Mouse (Mus musculus) MEL (cell line): ENCODE measurements at regions not wholly inside any gene's neighbourhood (a gene's known extent, or its start where the extent isn't known, plus 50 kb on each side); places are given as distances from the start of the nearest gene placed in this dataset.

Source experiments
- CTCF ChIP-seq, 3 experiments: IDR thresholded peaks in 2 of 3; conservative IDR thresholded peaks in 1 of 3; 2 replicates each; pipeline ENCODE4 v1.5.1; 2011 to 2012; ENCODE audit warnings: low read length in 3 of 3, low read depth in 2 of 3, mild to moderate bottlenecking in 2 of 3, improper control_type of control experiment in 1 of 3, inconsistent platforms in 1 of 3, mixed read lengths in 1 of 3, moderate library complexity in 1 of 3; ENCODE audit not compliant: control insufficient read depth in 1 of 3, insufficient read depth in 1 of 3, poor library complexity in 1 of 3, severe bottlenecking in 1 of 3
- E2F4 ChIP-seq: IDR thresholded peaks from 2 replicates; pipeline ENCODE4 v1.6.1; 2011; ENCODE audit warnings: low read depth, low read length, improper control_type of control experiment, borderline replicate concordance
- EP300 ChIP-seq, 2 experiments: IDR thresholded peaks; 2 replicates each; pipeline ENCODE4 v1.6.1; 2011; ENCODE audit warnings: improper control_type of control experiment in 2 of 2, low read length in 2 of 2, low read depth in 1 of 2, mild to moderate bottlenecking in 1 of 2
- ETS1 ChIP-seq: IDR thresholded peaks from 2 replicates; pipeline ENCODE4 v1.6.1; 2012; ENCODE audit warnings: low read depth, mild to moderate bottlenecking, inconsistent platforms, low read length, improper control_type of control experiment, moderate library complexity
- HCFC1 ChIP-seq: IDR thresholded peaks from 2 replicates; pipeline ENCODE4 v1.6.1; 2012; ENCODE audit warnings: low read depth, mild to moderate bottlenecking, inconsistent platforms, low read length, improper control_type of control experiment, moderate library complexity
- MAX ChIP-seq: IDR thresholded peaks from 2 replicates; pipeline ENCODE4 v1.6.1; 2011; ENCODE audit warnings: low read length, improper control_type of control experiment
- MEF2A ChIP-seq: IDR thresholded peaks from 2 replicates; pipeline ENCODE4 v1.6.1; 2014; ENCODE audit warnings: low read depth, mild to moderate bottlenecking, inconsistent platforms, low read length, improper control_type of control experiment; ENCODE audit not compliant: poor library complexity, insufficient replicate concordance, severe bottlenecking; ENCODE audit errors: extremely low read depth
- NELFE ChIP-seq: IDR thresholded peaks from 2 replicates; pipeline ENCODE4 v1.6.1; 2011; ENCODE audit warnings: low read depth, low read length, improper control_type of control experiment
- NRF1 ChIP-seq: IDR thresholded peaks from 2 replicates; pipeline ENCODE4 v1.6.1; 2014; ENCODE audit warnings: low read depth, mild to moderate bottlenecking, inconsistent platforms, low read length, improper control_type of control experiment, moderate library complexity; ENCODE audit not compliant: poor library complexity, insufficient read depth, severe bottlenecking
- POLR2A ChIP-seq, 2 experiments: IDR thresholded peaks; 2 replicates each; pipeline ENCODE4 v1.6.1; 2011 to 2012; ENCODE audit warnings: low read length in 2 of 2, mild to moderate bottlenecking in 2 of 2, control low read depth in 1 of 2, improper control_type of control experiment in 1 of 2, low read depth in 1 of 2, moderate library complexity in 1 of 2; ENCODE audit not compliant: control insufficient read depth in 1 of 2, insufficient read depth in 1 of 2, poor library complexity in 1 of 2
- RCOR1 ChIP-seq: IDR thresholded peaks from 2 replicates; pipeline ENCODE4 v1.6.1; 2012; ENCODE audit warnings: low read depth, mild to moderate bottlenecking, inconsistent platforms, low read length, improper control_type of control experiment
- UBTF ChIP-seq: IDR thresholded peaks from 2 replicates; pipeline ENCODE4 v1.6.1; 2012; ENCODE audit warnings: low read depth, mild to moderate bottlenecking, inconsistent platforms, low read length, improper control_type of control experiment, moderate library complexity, borderline replicate concordance; ENCODE audit not compliant: insufficient read depth
- USF1 ChIP-seq: IDR thresholded peaks from 2 replicates; pipeline ENCODE4 v1.6.1; 2014; ENCODE audit warnings: low read depth, mild to moderate bottlenecking, inconsistent platforms, low read length, improper control_type of control experiment, moderate library complexity
- ZKSCAN1 ChIP-seq: IDR thresholded peaks from 2 replicates; pipeline ENCODE4 v1.6.1; 2012; ENCODE audit warnings: low read depth, mild to moderate bottlenecking, inconsistent platforms, low read length, improper control_type of control experiment, moderate library complexity

DNA sequence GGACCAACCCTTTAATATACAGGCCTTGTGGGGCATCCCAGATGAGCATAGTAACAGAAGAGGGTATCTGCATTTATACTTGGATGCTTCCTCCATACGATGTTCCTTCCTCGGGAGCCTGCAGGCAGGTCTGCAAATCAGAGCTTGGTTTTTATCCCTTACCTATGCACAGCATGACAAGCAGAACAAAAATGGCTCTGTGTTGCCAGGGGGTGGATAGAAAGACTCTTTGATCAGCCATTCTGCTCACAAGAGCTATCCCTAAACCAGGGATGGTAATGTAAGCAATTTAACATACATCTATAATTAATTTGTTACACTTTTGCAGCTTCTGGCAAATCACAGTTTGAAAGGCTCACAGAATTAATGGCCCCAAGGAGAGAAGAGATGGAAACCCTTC lies 79.6 kb downstream of the Kbtbd8 start:
- no peak for TF ChIP-seq RCOR1
- no peak for TF ChIP-seq ETS1
- no peak for TF ChIP-seq CTCF (IDR thresholded peaks at IDR 0.05 in 2 of 3, conservative IDR thresholded peaks at IDR 0.05 in 1 of 3; ENCODE audit: control insufficient read depth in 1 of 3, insufficient read depth in 1 of 3, low read depth in 2 of 3, low read length in 3 of 3, poor library complexity in 1 of 3, severe bottlenecking in 1 of 3)
- TF ChIP-seq ZKSCAN1: no peak
- no peak for TF ChIP-seq POLR2A (IDR thresholded peaks at IDR 0.05; ENCODE audit: control insufficient read depth in 1 of 2, insufficient read depth in 1 of 2, low read depth in 1 of 2, low read length in 2 of 2, poor library complexity in 1 of 2)
- TF ChIP-seq NELFE: no peak
- TF ChIP-seq HCFC1: no peak
- no peak for TF ChIP-seq USF1
- no peak for TF ChIP-seq E2F4
- no peak for TF ChIP-seq UBTF
- no peak for TF ChIP-seq NRF1
- TF ChIP-seq MAX: no peak
- TF ChIP-seq EP300 (IDR thresholded peaks at IDR 0.05; ENCODE audit: low read depth in 1 of 2, low read length in 2 of 2): no peak
- no peak for TF ChIP-seq MEF2A
